Comparison of ENCODE assay signal across 9 mouse cellular contexts in genomic region chr3:122360721-122361138, GRCm38 (mm10).
A peak's percentile ranks its signal among the peaks of the same experiment; 100 is the strongest.
DNase-seq lines count a peak whose midpoint lies in the region; ATAC-seq and TF ChIP-seq lines count a peak whose summit lies in the region.
"Had no signal": no experiment of that assay in that cellular context is flagged by ENCODE, and none has a peak within 500 bp of the region (broad histone marks: within the 10 kb centered on the region; RNA-seq: fewer than 3 reads in every experiment).

No protein-coding gene starts in this region.

- no peaks in the 10 kb centered on the region for H3K36me3 ChIP-seq in forebrain, postnatal 0 days (ENCODE audit: insufficient read depth)
- no peaks in the 10 kb centered on the region for H3K36me3 ChIP-seq in forebrain, embryonic 15.5 days
- no peaks in the 10 kb centered on the region for H3K36me3 ChIP-seq in heart, embryonic 11.5 days (ENCODE audit: control insufficient read depth, insufficient read depth, low read length)
- H3K36me3 ChIP-seq: liver, embryonic 13.5 days had no signal

- no peaks in the 10 kb centered on the region for H3K4me1 ChIP-seq in forebrain, postnatal 0 days (ENCODE audit: insufficient read depth)
- peaks cover 7% of the 10 kb centered on the region; the same call in 1 of the 2 replicates for H3K4me1 ChIP-seq in forebrain, embryonic 15.5 days
- H3K4me1 ChIP-seq in heart, embryonic 11.5 days (ENCODE audit: control insufficient read depth, insufficient read depth, low read length) = peaks cover 5% of the 10 kb centered on the region; the same call in 1 of the 2 replicates

- H3K9ac ChIP-seq in forebrain, postnatal 0 days = no peak overlapping the region
- no peak overlapping the region for H3K9ac ChIP-seq in forebrain, embryonic 15.5 days (replicated peaks)
- H3K9ac ChIP-seq in heart, embryonic 11.5 days (ENCODE audit: low read depth, low read length) = no peak overlapping the region
- H3K9ac ChIP-seq: liver, embryonic 13.5 days had no signal

- TF ChIP-seq CTCF in forebrain, postnatal 0 days (IDR thresholded peaks at IDR 0.05; ENCODE audit: low read depth) = no peak
- TF ChIP-seq CTCF in left cerebral cortex, adult 2 months (IDR thresholded peaks at IDR 0.05) = no peak

- H3K27me3 ChIP-seq in forebrain, postnatal 0 days (ENCODE audit: insufficient read depth, low read length) = no peaks in the 10 kb centered on the region
- H3K27me3 ChIP-seq in forebrain, embryonic 15.5 days = no peaks in the 10 kb centered on the region
- H3K27me3 ChIP-seq in heart, embryonic 11.5 days (ENCODE audit: control insufficient read depth, insufficient read depth, low read length) = 0 out of 2 replicates have a peak, but pooled peaks cover 6% of the 10 kb centered on the region
- H3K27me3 ChIP-seq: liver, embryonic 13.5 days had no signal

- H3K4me3 ChIP-seq in forebrain, postnatal 0 days (ENCODE audit: low read depth, low read length) = no peak overlapping the region
- H3K4me3 ChIP-seq in forebrain, embryonic 15.5 days = no peak overlapping the region
- no peak overlapping the region for H3K4me3 ChIP-seq in heart, embryonic 11.5 days (ENCODE audit: low read depth, low read length)
- H3K4me3 ChIP-seq in left cerebral cortex, adult 2 months = no peak overlapping the region
- H3K4me3 ChIP-seq: liver, embryonic 13.5 days had no signal

- DNase-seq in forebrain, postnatal 0 days = no peak
- DNase-seq in ZHBTc4 (ENCODE audit: low read depth, low spot score) = peak; percentile 12
- DNase-seq in kidney, postnatal 36 days = peak; percentile 11 to 35
- DNase-seq in left cerebral cortex, adult 2 months (ENCODE audit: extremely low spot score in 1 of 2, low spot score in 2 of 2) = no peak
- no peak for DNase-seq in cerebellum, adult 11 months
- no peak for DNase-seq in thymus, postnatal 36 days
- DNase-seq: liver, embryonic 13.5 days had no signal

- H3K27ac ChIP-seq in forebrain, postnatal 0 days (ENCODE audit: low read depth, low read length) = no peak overlapping the region
- H3K27ac ChIP-seq in forebrain, embryonic 15.5 days (replicated peaks) = no peak overlapping the region
- H3K27ac ChIP-seq in heart, embryonic 11.5 days (ENCODE audit: low read depth, low read length) = no peak overlapping the region
- H3K27ac ChIP-seq in left cerebral cortex, adult 2 months = no peak overlapping the region
- H3K27ac ChIP-seq: liver, embryonic 13.5 days had no signal

- no peak overlapping the region for H3K4me2 ChIP-seq in forebrain, postnatal 0 days (ENCODE audit: low read depth)
- no peak overlapping the region for H3K4me2 ChIP-seq in forebrain, embryonic 15.5 days (replicated peaks)
- no peak overlapping the region for H3K4me2 ChIP-seq in heart, embryonic 11.5 days
- H3K4me2 ChIP-seq: liver, embryonic 13.5 days had no signal

- no peaks in the 10 kb centered on the region for H3K9me3 ChIP-seq in forebrain, postnatal 0 days (ENCODE audit: low read length)
- H3K9me3 ChIP-seq in forebrain, embryonic 15.5 days = no peaks in the 10 kb centered on the region
- H3K9me3 ChIP-seq in heart, embryonic 11.5 days (replicated peaks; ENCODE audit: control insufficient read depth, low read length) = no peaks in the 10 kb centered on the region
- H3K9me3 ChIP-seq: liver, embryonic 13.5 days had no signal

- peak; percentile 45; the same call in 1 of the 2 replicates for ATAC-seq in forebrain, postnatal 0 days
- ATAC-seq in forebrain, embryonic 15.5 days (replicated peaks) = no peak
- 0 out of 2 replicates have a peak, but pooled peaks have one; percentile 32 for ATAC-seq in heart, embryonic 11.5 days (replicated peaks; ENCODE audit: insufficient number of reproducible peaks, low FRiP score, low TSS enrichment)

- WGBS in forebrain, postnatal 0 days = 40% methylated on average over 5 of the region's 5 CpGs
- WGBS in forebrain, embryonic 15.5 days = 43% methylated on average over 5 of the region's 5 CpGs
- WGBS in heart, embryonic 11.5 days (ENCODE audit: insufficient replicate concordance) = 45% methylated on average over 5 of the region's 5 CpGs

- intact Hi-C loops in left cerebral cortex, adult 2 months (cut with DNase I) = no loop called here

Comparison
In these comparisons a context has a peak if more than half of its experiments do, and no peak if none do; other contexts are left out.
1. DNase-seq: peak in ZHBTc4 (single experiment) and kidney, postnatal 36 days (2 of 2); none in forebrain, postnatal 0 days (single experiment), left cerebral cortex, adult 2 months (0 of 2), cerebellum, adult 11 months (single experiment) and thymus, postnatal 36 days (0 of 2).